ENCODE assay signal across 8 mouse cellular contexts in the genomic region with DNA sequence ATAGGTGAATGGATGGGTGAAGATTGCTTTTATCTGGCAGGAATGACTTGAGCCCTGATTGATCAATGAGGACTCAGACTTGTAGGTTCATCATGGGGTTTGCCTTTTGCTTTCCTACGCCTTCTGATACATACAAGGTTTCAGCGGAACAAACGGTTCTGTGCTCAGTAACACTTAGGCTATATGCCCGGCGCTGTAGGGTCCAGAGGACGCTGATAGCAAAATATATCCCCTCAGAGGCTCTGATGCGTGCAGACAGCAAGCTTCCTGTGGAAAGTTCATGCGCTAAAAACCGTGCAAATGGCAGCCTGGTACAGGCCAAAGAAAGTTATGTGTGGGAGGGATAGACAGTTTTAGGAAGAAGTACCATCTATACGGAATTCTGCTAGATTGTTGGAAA. TPM values are rescaled to one million over a fixed set of nuclear protein-coding genes. Genes with fewer than 3 reads are reported as not detected.
DNase-seq lines count a peak whose midpoint lies in the region; ATAC-seq and TF ChIP-seq lines count a peak whose summit lies in the region.

No protein-coding gene starts in this region.

- intact Hi-C loops in heart, adult 2 months (cut with DNase I): no loop called here
- intact Hi-C loops in heart, postnatal 36 days (cut with DNase I): no loop called here

- peak overlapping the region; percentile 97 for H3K4me2 ChIP-seq in forebrain, embryonic 11.5 days (ENCODE audit: low read depth, low read length, severe bottlenecking)
- H3K4me2 ChIP-seq in liver, embryonic 13.5 days: peak overlapping the region; percentile 89

- TF ChIP-seq CTCF in heart, adult 2 months (IDR thresholded peaks at IDR 0.05): no peak
- TF ChIP-seq CTCF in C2C12 (IDR thresholded peaks at IDR 0.05; ENCODE audit: control insufficient read depth, insufficient read depth, insufficient read length): no peak

- no peaks in the 10 kb centered on the region for H3K27me3 ChIP-seq in heart, adult 2 months (ENCODE audit: control insufficient read depth, insufficient read depth, low read length)
- H3K27me3 ChIP-seq in C2C12 (ENCODE audit: control insufficient read depth, insufficient read depth, insufficient read length): no peaks in the 10 kb centered on the region
- H3K27me3 ChIP-seq in forebrain, embryonic 11.5 days (ENCODE audit: control insufficient read depth, insufficient read depth, low read length): no peaks in the 10 kb centered on the region; the same call in 1 of the 2 replicates
- no peaks in the 10 kb centered on the region for H3K27me3 ChIP-seq in liver, embryonic 13.5 days

- TF ChIP-seq EP300 in heart, adult 2 months (IDR thresholded peaks at IDR 0.05; ENCODE audit: insufficient read depth, low read depth, low read length): no peak

- H3K36me3 ChIP-seq in heart, adult 2 months (ENCODE audit: control insufficient read depth, insufficient read depth, low read length): peaks cover 6% of the 10 kb centered on the region
- H3K36me3 ChIP-seq in C2C12 (ENCODE audit: control insufficient read depth, insufficient read depth): peaks cover 13% of the 10 kb centered on the region
- H3K36me3 ChIP-seq in forebrain, embryonic 11.5 days (ENCODE audit: control insufficient read depth, insufficient read depth, low read length): no peaks in the 10 kb centered on the region
- peaks cover 12% of the 10 kb centered on the region for H3K36me3 ChIP-seq in liver, embryonic 13.5 days

- peak overlapping the region; percentile 86 for H3K4me3 ChIP-seq in heart, adult 2 months
- peak overlapping the region; percentile 83 for H3K4me3 ChIP-seq in C2C12 (ENCODE audit: insufficient read depth, poor library complexity, severe bottlenecking)
- peak overlapping the region; percentile 74 for H3K4me3 ChIP-seq in forebrain, embryonic 11.5 days (ENCODE audit: low read depth, low read length)
- H3K4me3 ChIP-seq in liver, embryonic 13.5 days (replicated peaks): peak overlapping the region; percentile 91

- H3K79me3 ChIP-seq in C2C12 (ENCODE audit: low read depth): no peaks in the 10 kb centered on the region

- H3K9ac ChIP-seq in heart, adult 2 months (ENCODE audit: low read depth, low read length): peak overlapping the region; percentile 45
- peak overlapping the region; percentile 67; the same call in 1 of the 2 replicates for H3K9ac ChIP-seq in forebrain, embryonic 11.5 days (ENCODE audit: low read length)
- H3K9ac ChIP-seq in liver, embryonic 13.5 days: peak overlapping the region; percentile 86

- WGBS in heart, adult 2 months: 23% methylated on average over 10 of the region's 10 CpGs
- WGBS in forebrain, embryonic 11.5 days: 39% methylated on average over 10 of the region's 10 CpGs
- 21% methylated on average over 10 of the region's 10 CpGs for WGBS in liver, embryonic 13.5 days (ENCODE audit: insufficient replicate concordance)

- peak overlapping the region; percentile 98 for H3K27ac ChIP-seq in heart, adult 2 months
- H3K27ac ChIP-seq in forebrain, embryonic 11.5 days (ENCODE audit: low read depth, low read length): no peak overlapping the region
- no peak overlapping the region for H3K27ac ChIP-seq in liver, embryonic 13.5 days

- peaks cover 5% of the 10 kb centered on the region for H3K4me1 ChIP-seq in heart, adult 2 months (ENCODE audit: control insufficient read depth, insufficient read depth, low read length)
- H3K4me1 ChIP-seq in forebrain, embryonic 11.5 days (replicated peaks; ENCODE audit: control insufficient read depth, insufficient read depth, low read length): no peaks in the 10 kb centered on the region
- H3K4me1 ChIP-seq in liver, embryonic 13.5 days (replicated peaks): peaks cover 22% of the 10 kb centered on the region

- no peak for TF ChIP-seq POLR2A in heart, adult 2 months (IDR thresholded peaks at IDR 0.05; ENCODE audit: insufficient read depth, low read depth, low read length)

- no peak for DNase-seq in heart, adult 2 months
- no peak for DNase-seq in heart, postnatal 36 days
- DNase-seq in forebrain, embryonic 11.5 days (ENCODE audit: low spot score): no peak
- DNase-seq in liver, embryonic 13.5 days: no peak
- DNase-seq in retina, embryonic 14.5 days (ENCODE audit: low spot score): no peak
- no peak for DNase-seq in cerebellum, adult 18-20 months
- DNase-seq in urinary bladder, postnatal 4 days (ENCODE audit: low spot score in 2 of 2): no peak

- no peaks in the 10 kb centered on the region for H3K9me3 ChIP-seq in forebrain, embryonic 11.5 days (ENCODE audit: control insufficient read depth, low read length)
- no peaks in the 10 kb centered on the region for H3K9me3 ChIP-seq in liver, embryonic 13.5 days (replicated peaks)

- ATAC-seq in forebrain, embryonic 11.5 days (replicated peaks; ENCODE audit: low FRiP score): no peak
- ATAC-seq in liver, embryonic 13.5 days (ENCODE audit: low read depth): no peak

- H3ac ChIP-seq in C2C12 (ENCODE audit: control insufficient read depth, insufficient read length, low read depth): no peak overlapping the region

- H3K79me2 ChIP-seq in heart, adult 2 months (replicated peaks; ENCODE audit: control insufficient read depth, insufficient read depth, low read length): no peaks in the 10 kb centered on the region
- H3K79me2 ChIP-seq in C2C12 (ENCODE audit: control insufficient read depth, insufficient read depth): peaks cover 9% of the 10 kb centered on the region

TF ChIP-seq in C2C12, 6 proteins besides CTCF, POLR2A, EP300 and RAD21:
- TF ChIP-seq MYOG (IDR thresholded peaks at IDR 0.05; ENCODE audit: control insufficient read depth, extremely low read depth, insufficient read length): no peak
- no peak for TF ChIP-seq CEBPB (IDR thresholded peaks at IDR 0.05; ENCODE audit: low read depth)
- no peak for TF ChIP-seq MAX (IDR thresholded peaks at IDR 0.05)
- TF ChIP-seq FOSL1 (IDR thresholded peaks at IDR 0.05; ENCODE audit: insufficient read depth, low read length, poor library complexity, severe bottlenecking): no peak
- TF ChIP-seq USF1 (IDR thresholded peaks at IDR 0.05; ENCODE audit: low read depth): no peak
- no peak for TF ChIP-seq MYOD1 (IDR thresholded peaks at IDR 0.05; ENCODE audit: control insufficient read depth, insufficient read length, low read depth)

RNA-seq across cellular contexts. Expression of a gene that starts 1.0 kb away (rescaled TPM):
- 10 to 100 TPM; 27.7 to 30.6 TPM for total RNA-seq in heart, adult 2 months (2021)
- 24.1 and 29.8 TPM in 2 replicates for polyA plus RNA-seq in heart, adult 2 months (2012; rRNA removed)
- total RNA-seq in heart, postnatal 36 days (2021): 10 to 100 TPM; 23.3 to 33.3 TPM
- polyA plus RNA-seq in C2C12 (2012; fragmentation: generic; extraction: Trizol): 8.3 TPM
- 15.6 and 17.4 TPM in 2 replicates for polyA plus RNA-seq in forebrain, embryonic 11.5 days (2014; fragmentation: Nextera tagmentation; extraction: Ambion mirVana)
- 19.1 and 20.9 TPM in 2 replicates for polyA plus RNA-seq in liver, embryonic 13.5 days (2015; fragmentation: Nextera tagmentation; extraction: Ambion mirVana)
